Mouse (Mus musculus) bone marrow macrophage, adult 2 months (primary cell): ENCODE results near the gene Fhit.

Source experiments
- CTCF ChIP-seq: IDR thresholded peaks from 2 replicates; pipeline ENCODE4 v1.5.1; 2012; ENCODE audit warnings: low read depth, mild to moderate bottlenecking, low read length, moderate library complexity
- POLR2A ChIP-seq: IDR thresholded peaks from 2 replicates; pipeline ENCODE4 v1.6.1; 2012; ENCODE audit warnings: mild to moderate bottlenecking, low read depth, low read length, borderline replicate concordance

DNA sequence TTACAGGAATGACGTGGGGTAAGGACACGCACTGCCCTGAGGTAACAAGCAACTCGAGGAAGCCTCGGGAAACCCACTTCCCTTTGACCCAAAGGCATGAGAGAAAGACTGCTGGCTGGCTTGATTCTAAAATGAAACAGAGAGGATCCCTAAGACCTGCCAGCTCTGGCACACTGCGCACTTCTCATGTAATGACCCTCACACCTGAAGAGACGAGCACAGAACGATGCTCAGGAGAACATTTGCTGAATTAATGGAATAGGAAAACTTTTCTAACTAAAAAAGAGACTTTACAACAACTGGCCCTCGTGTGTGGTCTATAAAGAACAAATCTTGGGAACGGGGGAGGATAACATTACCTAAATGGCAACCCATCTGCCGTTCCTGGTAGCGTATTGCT is 2.2 kb downstream of the Fhit start:
- TF ChIP-seq CTCF (no peak), POLR2A (no peak)
